Mouse (Mus musculus): Measurements from ENCODE around the gene Cavin2.

The Cavin2 gene

GRCm38 (mm10) chr1:51315476-51315875, 26.6 kb downstream of the Cavin2 start:
- no peak for DNase-seq (ENCODE audit: low spot score)

- no peak for DNase-seq (ENCODE audit: low spot score)
Measured at GRCm38 (mm10) chr1:51323506-51323905, 34.6 kb downstream of the Cavin2 start.

GRCm38 (mm10) chr1:51328541-51328940, 39.6 kb downstream of the Cavin2 start:
- no peak for DNase-seq (ENCODE audit: low spot score)

GRCm38 (mm10) chr1:51332986-51333385, 44.1 kb downstream of the Cavin2 start:
- DNase-seq (ENCODE audit: low spot score): peak; percentile 6

GRCm38 (mm10) chr1:51333557-51334285, 44.8 kb downstream of the Cavin2 start:
- peak; percentile 85 for DNase-seq (ENCODE audit: low spot score)

- DNase-seq (ENCODE audit: low spot score): no peak
Measured at GRCm38 (mm10) chr1:51334289-51334688, 45.4 kb downstream of the Cavin2 start.

GRCm38 (mm10) chr1:51335081-51335480, 46.2 kb downstream of the Cavin2 start:
- no peak for DNase-seq (ENCODE audit: low spot score)

- no peak for DNase-seq (ENCODE audit: low spot score)
Measured at GRCm38 (mm10) chr1:51344160-51344559, 55.2 kb downstream of the Cavin2 start.

GRCm38 (mm10) chr1:51347596-51347995, 58.7 kb downstream of the Cavin2 start:
- no peak for DNase-seq (ENCODE audit: low spot score)

GRCm38 (mm10) chr1:51348631-51349030, 59.7 kb downstream of the Cavin2 start:
- DNase-seq (ENCODE audit: low spot score): no peak

GRCm38 (mm10) chr1:51349291-51349967, 60.5 kb downstream of the Cavin2 start:
- DNase-seq (ENCODE audit: low spot score): no peak

Measured in ovary, postnatal 14 days (tissue).